Mouse (Mus musculus) kidney, adult 10 weeks (tissue): ENCODE measurements around the gene Ceacam14. TPM values are rescaled to one million over a fixed set of nuclear protein-coding genes. Genes with fewer than 3 reads are reported as not detected.

Experiments
- polyA plus RNA-seq: library from polyadenylated mRNA; stranded (reverse); fragments of 350-450 nt; fragmentation: Illumina TruSeq; extraction: RNeasy Lipid Tissue Mini Kit (QIAGEN cat#74804); gene quantifications from one replicate; pipeline ENCODE4 v1.2.3, GENCODE M21; 2014; ENCODE audit warnings: low read depth, low replicate concordance

Gene Ceacam14
- not detected for polyA plus RNA-seq

DNA sequence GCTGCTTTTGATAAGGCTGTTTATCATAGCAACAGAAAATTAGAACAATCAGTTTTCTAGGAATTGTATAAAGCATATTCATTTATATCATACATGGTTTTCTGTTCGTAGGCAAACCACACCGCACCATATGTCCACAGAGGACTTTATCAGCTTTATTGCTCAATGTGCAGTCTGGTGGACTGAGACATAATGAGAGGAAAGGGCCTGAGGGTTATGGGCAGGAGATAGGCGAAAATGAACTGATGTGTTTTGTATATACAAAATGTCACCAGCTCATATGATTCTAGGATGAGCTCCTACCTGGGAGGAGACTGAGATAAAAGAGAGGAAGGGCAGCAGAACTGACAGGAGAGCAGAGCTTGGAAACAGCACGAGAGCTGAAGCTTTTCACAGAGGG is at the start of gene Ceacam14:
Gene Ceacam14 (plus strand): TSS at position 301 of the 400 bp plus-strand sequence.

Other genes with a start within 250 kb of the Ceacam14 start
- gene Ceacam5, start 99.4 kb upstream of the Ceacam14 start, polyA plus RNA-seq: not detected
- gene Gm5155, start 59.1 kb downstream of the Ceacam14 start, polyA plus RNA-seq: not detected
- not detected for gene Ceacam11, start 159.5 kb downstream of the Ceacam14 start, polyA plus RNA-seq
- gene Ceacam13, start 197.3 kb downstream of the Ceacam14 start, polyA plus RNA-seq: not detected